Mouse (Mus musculus) urinary bladder, postnatal 14 days (tissue): Measurements from ENCODE around the gene Ap1s3.
A peak's percentile ranks its signal among the peaks of the same experiment; 100 is the strongest.

Experiments
- DNase-seq: peaks from one replicate; pipeline ENCODE4 v3.0.0; 2021; ENCODE audit warnings: low spot score

Ap1s3 gene

GRCm38 (mm10) chr1:79671543-79672337 lies at the start of gene Ap1s3:
Gene Ap1s3 (minus strand): TSS chr1:79671972.
- DNase-seq: peak; percentile 78

- no peak for DNase-seq
Measured at GRCm38 (mm10) chr1:79714152-79714923, 42.6 kb upstream of the Ap1s3 start.

- DNase-seq: no peak
Measured at GRCm38 (mm10) chr1:79713081-79713480, 41.3 kb upstream of the Ap1s3 start.

GRCm38 (mm10) chr1:79711147-79712126 lies 39.7 kb upstream of the Ap1s3 start:
- DNase-seq: peak; percentile 53

GRCm38 (mm10) chr1:79710678-79711077 lies 38.9 kb upstream of the Ap1s3 start:
- no peak for DNase-seq

GRCm38 (mm10) chr1:79710216-79710615 lies 38.4 kb upstream of the Ap1s3 start:
- DNase-seq: no peak

GRCm38 (mm10) chr1:79707383-79707782 lies 35.6 kb upstream of the Ap1s3 start:
- DNase-seq: no peak

- DNase-seq: no peak
Measured at GRCm38 (mm10) chr1:79706707-79707106, 34.9 kb upstream of the Ap1s3 start.

- no peak for DNase-seq
Measured at GRCm38 (mm10) chr1:79704672-79705071, 32.9 kb upstream of the Ap1s3 start.

GRCm38 (mm10) chr1:79703520-79703919 lies 31.7 kb upstream of the Ap1s3 start:
- DNase-seq: no peak

GRCm38 (mm10) chr1:79698506-79698905 lies 26.7 kb upstream of the Ap1s3 start:
- DNase-seq: no peak

- peak; percentile 54 for DNase-seq
Measured at GRCm38 (mm10) chr1:79697382-79697781, 25.6 kb upstream of the Ap1s3 start.

GRCm38 (mm10) chr1:79696933-79697332 lies 25.2 kb upstream of the Ap1s3 start:
- no peak for DNase-seq

- DNase-seq: no peak
Measured at GRCm38 (mm10) chr1:79692482-79692881, 20.7 kb upstream of the Ap1s3 start.

GRCm38 (mm10) chr1:79687254-79687653 lies 15.5 kb upstream of the Ap1s3 start:
- no peak for DNase-seq

GRCm38 (mm10) chr1:79684027-79684426 lies 12.3 kb upstream of the Ap1s3 start:
- DNase-seq: no peak

GRCm38 (mm10) chr1:79682936-79683335 lies 11.2 kb upstream of the Ap1s3 start:
- no peak for DNase-seq

- no peak for DNase-seq
Measured at GRCm38 (mm10) chr1:79680777-79681176, 9.0 kb upstream of the Ap1s3 start.

- no peak for DNase-seq
Measured at GRCm38 (mm10) chr1:79678117-79678684, 6.4 kb upstream of the Ap1s3 start.

- DNase-seq: no peak
Measured at GRCm38 (mm10) chr1:79675716-79676115, 3.9 kb upstream of the Ap1s3 start.

- no peak for DNase-seq
Measured at GRCm38 (mm10) chr1:79671196-79671542, 603 bp downstream of the Ap1s3 start.
